Mouse (Mus musculus): Measurements from ENCODE around the gene Gpr137. TPM values are rescaled to one million over a fixed set of nuclear protein-coding genes. Genes with fewer than 3 reads are reported as not detected.
"Not testable (repeated sequence)": the region's sequence is repeated elsewhere in the genome, so short reads cannot be mapped to it uniquely, and the experiment has no call there.

Gpr137 gene
- polyA plus RNA-seq, 1 experiment from 2014 or later, result 20.8 TPM

- Histone ChIP-seq H3K36me3 (ENCODE audit: control insufficient read depth, insufficient read depth, low read length) (peaks cover 70% of the 10 kb centered on the region), H3K9ac (ENCODE audit: low read length) (no peak overlapping the region), H3K27me3 (ENCODE audit: control insufficient read depth, insufficient read depth, low read length) (no peaks in the 10 kb centered on the region), H3K4me3 (ENCODE audit: control insufficient read depth in 1 of 2, insufficient read depth in 1 of 2, low read depth in 1 of 2, low read length in 2 of 2) (no peak overlapping the region), H3K27ac (replicated peaks in 1 of 2; ENCODE audit: control insufficient read depth in 1 of 2, insufficient read depth in 1 of 2, low read depth in 2 of 2, low read length in 2 of 2) (no peak overlapping the region), H3K4me2 (ENCODE audit: low read length) (no peak overlapping the region), H3K4me1 (ENCODE audit: control insufficient read depth in 2 of 2, insufficient read depth in 2 of 2, low read length in 2 of 2) (peaks cover 5 to 24% of the 10 kb centered on the region in 2 experiments), H3K9me3 (ENCODE audit: control insufficient read depth, low read length) (no peaks in the 10 kb centered on the region)
- 32% methylated on average over 4 of the region's 4 CpGs for WGBS
- ATAC-seq (ENCODE audit: insufficient number of reproducible peaks, insufficient read depth, low FRiP score, low read depth), result no peak
Observed at GRCm38 (mm10) chr19:6915276-6915675, 27.0 kb downstream of the Gpr137 start.

GRCm38 (mm10) chr19:6914540-6914939 lies 27.7 kb downstream of the Gpr137 start:
- ATAC-seq (ENCODE audit: insufficient number of reproducible peaks, insufficient read depth, low FRiP score, low read depth), result no peak
- Histone ChIP-seq H3K9me3 (ENCODE audit: control insufficient read depth, low read length) (no peaks in the 10 kb centered on the region), H3K4me1 (ENCODE audit: control insufficient read depth in 2 of 2, insufficient read depth in 2 of 2, low read length in 2 of 2) (peaks cover 0 to 16% of the 10 kb centered on the region in 2 experiments; a peak in 3 of 4 replicates), H3K4me2 (ENCODE audit: low read length) (no peak overlapping the region), H3K36me3 (ENCODE audit: control insufficient read depth, insufficient read depth, low read length) (peaks cover 66% of the 10 kb centered on the region), H3K27ac (replicated peaks in 1 of 2; ENCODE audit: control insufficient read depth in 1 of 2, insufficient read depth in 1 of 2, low read depth in 2 of 2, low read length in 2 of 2) (no peak overlapping the region), H3K9ac (ENCODE audit: low read length) (no peak overlapping the region), H3K4me3 (ENCODE audit: control insufficient read depth in 1 of 2, insufficient read depth in 1 of 2, low read depth in 1 of 2, low read length in 2 of 2) (no peak overlapping the region), H3K27me3 (ENCODE audit: control insufficient read depth, insufficient read depth, low read length) (no peaks in the 10 kb centered on the region)
- 87% methylated on average over 9 of the region's 9 CpGs for WGBS

- Histone ChIP-seq H3K9me3 (ENCODE audit: control insufficient read depth, low read length) (no peaks in the 10 kb centered on the region), H3K36me3 (ENCODE audit: control insufficient read depth, insufficient read depth, low read length) (peaks cover 66% of the 10 kb centered on the region), H3K9ac (ENCODE audit: low read length) (no peak overlapping the region), H3K27me3 (ENCODE audit: control insufficient read depth, insufficient read depth, low read length) (no peaks in the 10 kb centered on the region), H3K4me2 (ENCODE audit: low read length) (no peak overlapping the region), H3K27ac (replicated peaks in 1 of 2; ENCODE audit: control insufficient read depth in 1 of 2, insufficient read depth in 1 of 2, low read depth in 2 of 2, low read length in 2 of 2) (no peak overlapping the region), H3K4me1 (ENCODE audit: control insufficient read depth in 2 of 2, insufficient read depth in 2 of 2, low read length in 2 of 2) (peaks cover 0 to 15% of the 10 kb centered on the region in 2 experiments; a peak in 2 of 4 replicates), H3K4me3 (ENCODE audit: control insufficient read depth in 1 of 2, insufficient read depth in 1 of 2, low read depth in 1 of 2, low read length in 2 of 2) (no peak overlapping the region)
- no peak for ATAC-seq (ENCODE audit: insufficient number of reproducible peaks, insufficient read depth, low FRiP score, low read depth)
- 78% methylated on average over 11 of the region's 11 CpGs for WGBS
Observed at GRCm38 (mm10) chr19:6913991-6914390, 28.3 kb downstream of the Gpr137 start.

DNA sequence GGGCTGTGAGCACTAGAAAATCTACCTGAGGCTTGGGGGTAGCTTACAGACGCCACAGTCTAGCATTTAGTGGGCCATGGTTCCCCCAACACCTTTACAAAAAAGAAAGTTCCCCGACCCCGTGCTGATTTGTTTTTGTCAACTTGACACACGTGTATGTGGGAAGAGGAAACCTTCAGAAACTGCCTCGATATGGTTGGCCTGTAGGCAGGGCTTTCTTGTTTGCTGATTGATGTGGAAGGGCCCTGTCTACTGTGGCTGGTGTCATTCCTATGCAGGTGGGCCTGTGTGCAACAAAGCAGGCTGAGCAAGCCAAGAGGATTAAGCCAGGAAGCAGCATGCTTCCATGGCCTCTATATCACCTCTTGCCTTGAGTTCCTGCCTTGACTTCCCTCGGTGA lies 29.2 kb downstream of the Gpr137 start:
- no peaks in the 10 kb centered on the region for H3K9me3 ChIP-seq (ENCODE audit: control insufficient read depth, low read length)
- H3K4me3 ChIP-seq (ENCODE audit: control insufficient read depth in 1 of 2, insufficient read depth in 1 of 2, low read depth in 1 of 2, low read length in 2 of 2), result no peak overlapping the region
- H3K36me3 ChIP-seq (ENCODE audit: control insufficient read depth, insufficient read depth, low read length), result peaks cover 58% of the 10 kb centered on the region
- no peak overlapping the region for H3K9ac ChIP-seq (ENCODE audit: low read length)
- no peak overlapping the region for H3K4me2 ChIP-seq (ENCODE audit: low read length)
- 87% methylated on average over 6 of the region's 6 CpGs for WGBS
- peaks cover 4 to 25% of the 10 kb centered on the region in 2 experiments for H3K4me1 ChIP-seq (ENCODE audit: control insufficient read depth in 2 of 2, insufficient read depth in 2 of 2, low read length in 2 of 2)
- no peak for ATAC-seq (ENCODE audit: insufficient number of reproducible peaks, insufficient read depth, low FRiP score, low read depth)
- H3K27me3 ChIP-seq (ENCODE audit: control insufficient read depth, insufficient read depth, low read length), result no peaks in the 10 kb centered on the region
- no peak overlapping the region for H3K27ac ChIP-seq (replicated peaks in 1 of 2; ENCODE audit: control insufficient read depth in 1 of 2, insufficient read depth in 1 of 2, low read depth in 2 of 2, low read length in 2 of 2)

GRCm38 (mm10) chr19:6912205-6912970 lies 29.9 kb downstream of the Gpr137 start:
- Histone ChIP-seq H3K27ac (replicated peaks in 1 of 2; ENCODE audit: control insufficient read depth in 1 of 2, insufficient read depth in 1 of 2, low read depth in 2 of 2, low read length in 2 of 2) (no peak overlapping the region), H3K9ac (ENCODE audit: low read length) (no peak overlapping the region), H3K4me2 (ENCODE audit: low read length) (no peak overlapping the region), H3K36me3 (ENCODE audit: control insufficient read depth, insufficient read depth, low read length) (peaks cover 57% of the 10 kb centered on the region), H3K27me3 (ENCODE audit: control insufficient read depth, insufficient read depth, low read length) (no peaks in the 10 kb centered on the region), H3K4me1 (ENCODE audit: control insufficient read depth in 2 of 2, insufficient read depth in 2 of 2, low read length in 2 of 2) (peaks cover 6 to 31% of the 10 kb centered on the region in 2 experiments), H3K4me3 (ENCODE audit: control insufficient read depth in 1 of 2, insufficient read depth in 1 of 2, low read depth in 1 of 2, low read length in 2 of 2) (no peak overlapping the region), H3K9me3 (ENCODE audit: control insufficient read depth, low read length) (no peaks in the 10 kb centered on the region)
- ATAC-seq (ENCODE audit: insufficient number of reproducible peaks, insufficient read depth, low FRiP score, low read depth), result no peak
- 91% methylated on average over 15 of the region's 15 CpGs for WGBS

DNA sequence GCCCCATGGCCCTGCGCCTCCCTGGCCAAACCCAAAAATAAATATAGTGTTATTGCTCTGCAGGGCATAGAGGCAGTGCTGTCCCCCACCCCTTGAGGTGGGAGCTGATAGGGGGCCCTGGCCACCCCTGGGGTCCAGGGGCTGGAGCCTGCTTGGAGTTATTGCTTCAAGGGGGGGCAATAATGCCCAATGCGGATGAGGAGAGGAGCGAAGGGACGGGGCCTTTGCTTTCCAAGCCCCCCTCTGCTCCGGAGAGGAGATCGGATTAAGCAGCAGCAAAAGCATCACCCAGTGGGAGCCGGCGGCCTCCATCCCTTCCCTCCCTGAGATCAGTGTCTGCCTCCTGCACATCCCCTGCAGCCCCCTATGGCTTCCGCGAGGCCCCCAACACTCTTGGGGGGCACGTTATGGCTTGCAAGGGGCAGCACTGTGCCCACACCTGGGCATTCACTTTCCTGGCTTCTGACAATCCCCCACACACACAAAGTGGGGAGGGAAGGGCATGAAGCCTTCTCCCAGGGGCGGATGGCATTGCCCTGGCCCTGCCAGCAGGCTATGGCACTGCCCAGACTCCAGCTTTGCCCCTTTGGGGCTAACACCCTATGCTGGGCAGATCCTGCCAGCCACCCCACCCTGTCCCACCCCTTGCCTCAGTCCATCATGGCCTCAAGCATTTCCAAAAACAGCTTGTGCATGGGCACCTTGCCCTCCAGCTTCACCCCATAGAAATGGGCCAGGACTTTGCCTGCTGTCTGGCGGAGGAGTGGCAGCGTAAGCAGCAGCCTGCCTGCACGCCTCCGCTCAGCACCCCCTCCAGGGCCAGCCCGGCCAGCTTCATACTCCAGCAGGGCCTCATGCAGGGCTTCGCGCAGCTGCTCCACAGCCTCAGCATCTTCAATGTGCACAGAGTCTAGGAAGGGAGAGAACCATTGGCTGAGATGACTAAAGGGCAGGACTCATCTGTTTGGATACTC lies 30.9 kb downstream of the Gpr137 start:
- peaks cover 58% of the 10 kb centered on the region for H3K36me3 ChIP-seq (ENCODE audit: control insufficient read depth, insufficient read depth, low read length)
- H3K27me3 ChIP-seq (ENCODE audit: control insufficient read depth, insufficient read depth, low read length), result no peaks in the 10 kb centered on the region
- H3K4me1 ChIP-seq (ENCODE audit: control insufficient read depth in 2 of 2, insufficient read depth in 2 of 2, low read length in 2 of 2), result peaks cover 6 to 32% of the 10 kb centered on the region in 2 experiments
- peak overlapping the region in 1 of 2 experiments; percentile 73; a peak in 1 of 4 replicates for H3K4me3 ChIP-seq (ENCODE audit: control insufficient read depth in 1 of 2, insufficient read depth in 1 of 2, low read depth in 1 of 2, low read length in 2 of 2)
- ATAC-seq (ENCODE audit: insufficient number of reproducible peaks, insufficient read depth, low FRiP score, low read depth), result no peak
- no peaks in the 10 kb centered on the region for H3K9me3 ChIP-seq (ENCODE audit: control insufficient read depth, low read length)
- peak overlapping the region; percentile 86 for H3K4me2 ChIP-seq (ENCODE audit: low read length)
- no peak overlapping the region; a peak in 1 of 4 replicates for H3K27ac ChIP-seq (replicated peaks in 1 of 2; ENCODE audit: control insufficient read depth in 1 of 2, insufficient read depth in 1 of 2, low read depth in 2 of 2, low read length in 2 of 2)
- peak overlapping the region; percentile 34; the same call in 1 of the 2 replicates for H3K9ac ChIP-seq (ENCODE audit: low read length)
- WGBS, result 83% methylated on average over 19 of the region's 19 CpGs

DNA sequence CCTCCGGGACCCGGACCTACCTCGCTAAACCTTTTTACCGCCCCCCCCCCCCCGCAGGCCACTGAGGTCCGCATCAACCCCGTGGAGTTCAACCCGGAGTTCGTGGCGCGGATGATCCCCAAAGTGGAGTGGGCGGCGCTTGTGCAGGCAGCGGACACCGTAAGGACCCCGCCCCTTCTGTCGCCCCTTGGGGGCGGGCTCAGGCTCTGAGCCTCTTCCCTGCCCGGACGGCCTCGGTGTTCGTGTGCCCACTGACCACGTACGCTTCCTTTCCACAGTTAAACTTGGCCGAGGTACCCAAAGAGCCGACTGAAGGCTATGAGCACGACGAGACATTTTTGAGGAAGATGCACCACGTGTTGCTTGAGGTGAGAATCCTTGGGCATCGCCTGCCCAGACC lies 32.0 kb downstream of the Gpr137 start:
- Histone ChIP-seq H3K4me3 (ENCODE audit: control insufficient read depth in 1 of 2, insufficient read depth in 1 of 2, low read depth in 1 of 2, low read length in 2 of 2) (peak overlapping the region; percentile 68 to 73), H3K4me2 (ENCODE audit: low read length) (peak overlapping the region; percentile 86), H3K27ac (replicated peaks in 1 of 2; ENCODE audit: control insufficient read depth in 1 of 2, insufficient read depth in 1 of 2, low read depth in 2 of 2, low read length in 2 of 2) (peak overlapping the region; percentile 99 to 100), H3K9ac (ENCODE audit: low read length) (peak overlapping the region; percentile 89), H3K36me3 (ENCODE audit: control insufficient read depth, insufficient read depth, low read length) (peaks cover 61% of the 10 kb centered on the region), H3K4me1 (ENCODE audit: control insufficient read depth in 2 of 2, insufficient read depth in 2 of 2, low read length in 2 of 2) (peaks cover 6 to 27% of the 10 kb centered on the region in 2 experiments)
- 1% methylated on average over 30 of the region's 30 CpGs for WGBS
- peak; percentile 15; the same call in 1 of the 2 replicates for ATAC-seq (ENCODE audit: insufficient number of reproducible peaks, insufficient read depth, low FRiP score, low read depth)
- H3K9me3 ChIP-seq (ENCODE audit: control insufficient read depth, low read length); H3K27me3 ChIP-seq (ENCODE audit: control insufficient read depth, insufficient read depth, low read length): not testable (repeated sequence)

All from heart, embryonic 14.5 days (tissue).